7 mouse cellular contexts compared by ENCODE assay signal in genomic region chr3:69125891-69126508, GRCm38 (mm10). TPM values are rescaled to one million over a fixed set of nuclear protein-coding genes. Genes with fewer than 3 reads are reported as not detected.
A peak's percentile ranks its signal among the peaks of the same experiment; 100 is the strongest.
DNase-seq lines count a peak whose midpoint lies in the region; ATAC-seq and TF ChIP-seq lines count a peak whose summit lies in the region.

No protein-coding gene starts in this region.

- peak; percentile 19 for ATAC-seq in activated CD4-positive, CD25-positive, alpha-beta regulatory T cell, adult 4 months
- 0 out of 2 replicates have a peak, but pooled peaks have one; percentile 13 for ATAC-seq in megakaryocyte, adult 5-6 weeks (ENCODE audit: poor library complexity, severe bottlenecking)

- peak overlapping the region; percentile 96 for H3K27ac ChIP-seq in embryonic facial prominence, embryonic 10.5 days (replicated peaks)
- H3K27ac ChIP-seq in left cerebral cortex, adult 2 months: peak overlapping the region; percentile 94
- peak overlapping the region; percentile 90 for H3K27ac ChIP-seq in small intestine, adult 2 months (ENCODE audit: insufficient read depth, low read depth, low read length)

- TF ChIP-seq POLR2A in small intestine, adult 2 months (IDR thresholded peaks at IDR 0.05; ENCODE audit: low read depth, low read length): no peak

- WGBS in embryonic facial prominence, embryonic 10.5 days: under 1% methylated on average over 35 of the region's 35 CpGs
- 0% methylated on average over 35 of the region's 35 CpGs for WGBS in small intestine, adult 2 months

- no peaks in the 10 kb centered on the region for H3K9me3 ChIP-seq in E14TG2a.4 (ENCODE audit: low read length)
- H3K9me3 ChIP-seq in embryonic facial prominence, embryonic 10.5 days: no peaks in the 10 kb centered on the region

- peaks cover 3% of the 10 kb centered on the region; the same call in 1 of the 2 replicates for H3K27me3 ChIP-seq in E14TG2a.4 (ENCODE audit: insufficient read depth, low read length)
- H3K27me3 ChIP-seq in embryonic facial prominence, embryonic 10.5 days (replicated peaks; ENCODE audit: low read depth, poor library complexity, severe bottlenecking): peaks cover 6% of the 10 kb centered on the region; the same call in 1 of the 2 replicates
- H3K27me3 ChIP-seq in small intestine, adult 2 months (ENCODE audit: control insufficient read depth, insufficient read depth, low read length): no peaks in the 10 kb centered on the region

- TF ChIP-seq CTCF in E14TG2a.4 (conservative IDR thresholded peaks at IDR 0.05; ENCODE audit: low read length): no peak
- TF ChIP-seq CTCF in left cerebral cortex, adult 2 months (IDR thresholded peaks at IDR 0.05): peak; percentile 33
- peak; percentile 25; the same call in 1 of the 2 replicates for TF ChIP-seq CTCF in small intestine, adult 2 months (IDR thresholded peaks at IDR 0.05; ENCODE audit: extremely low read depth, insufficient read length, insufficient replicate concordance, low read depth, low read length)

- H3K4me1 ChIP-seq in E14TG2a.4 (replicated peaks; ENCODE audit: low read depth, low read length): peaks cover 21% of the 10 kb centered on the region
- peaks cover 16% of the 10 kb centered on the region for H3K4me1 ChIP-seq in embryonic facial prominence, embryonic 10.5 days
- H3K4me1 ChIP-seq in small intestine, adult 2 months (ENCODE audit: control insufficient read depth, insufficient read depth, insufficient read length, low read length): no peaks in the 10 kb centered on the region; the same call in 1 of the 2 replicates

- no peak for DNase-seq in embryonic facial prominence, embryonic 10.5 days (ENCODE audit: low spot score)
- peak; percentile 57 to 63 for DNase-seq in heart, postnatal 10 days
- peak; percentile 17 to 31 for DNase-seq in left cerebral cortex, adult 2 months (ENCODE audit: extremely low spot score in 1 of 2, low spot score in 2 of 2)

- no peaks in the 10 kb centered on the region for H3K36me3 ChIP-seq in E14TG2a.4 (ENCODE audit: insufficient read depth, low read length)
- no peaks in the 10 kb centered on the region for H3K36me3 ChIP-seq in embryonic facial prominence, embryonic 10.5 days (replicated peaks)
- H3K36me3 ChIP-seq in small intestine, adult 2 months (ENCODE audit: control insufficient read depth, insufficient read depth, low read length): no peaks in the 10 kb centered on the region

- intact Hi-C loops in heart, postnatal 10 days (cut with DNase I): loop anchor here (5.0 to 10.0 kb wide), 2 partner anchors 189 to 596 kb away; partner anchors contain the start of genes Nmd3 and Ppm1l
- intact Hi-C loops in left cerebral cortex, adult 2 months (cut with DNase I): loop anchor here (2.0 to 10.0 kb wide), 2 partner anchors 191 to 359 kb away; partner anchors contain the start of gene Ppm1l

- peak overlapping the region; percentile 89 for H3K4me3 ChIP-seq in E14TG2a.4 (replicated peaks; ENCODE audit: low read length)
- peak overlapping the region; percentile 92 for H3K4me3 ChIP-seq in embryonic facial prominence, embryonic 10.5 days
- peak overlapping the region; percentile 85 for H3K4me3 ChIP-seq in left cerebral cortex, adult 2 months
- peak overlapping the region; percentile 95 for H3K4me3 ChIP-seq in small intestine, adult 2 months (ENCODE audit: low read depth, low read length)

RNA-seq across cellular contexts. Expression of gene Kpna4, which starts 0.9 kb away (rescaled TPM):
- polyA plus RNA-seq in activated CD4-positive, CD25-positive, alpha-beta regulatory T cell, adult 4 months (2017; shearing (Covaris generic)): 10 to 100 TPM; 27.2 to 36.5 TPM
- 32.4 and 34.4 TPM in 2 replicates for polyA plus RNA-seq in embryonic facial prominence, embryonic 10.5 days (2016; fragmentation: Nextera tagmentation; extraction: Ambion mirVana)
- 10 to 100 TPM; 57.1 to 75.4 TPM for total RNA-seq in heart, postnatal 10 days (2021)
- 10 to 100 TPM; 66.2 to 72.9 TPM for total RNA-seq in left cerebral cortex, adult 2 months (2021)
- total RNA-seq in megakaryocyte, adult 5-6 weeks (2015): 65.3 and 67.4 TPM in 2 replicates
- total RNA-seq in megakaryocyte, adult 5-6 weeks (2017): 49.2 and 50.2 TPM in 2 replicates
- polyA plus RNA-seq in small intestine, adult 2 months (2012; rRNA removed): 2.0 and 4.6 TPM in 2 replicates
